8 mouse cellular contexts compared by ENCODE assay signal in genomic region chr15:27787151-27787550, GRCm38 (mm10).
DNase-seq lines count a peak whose midpoint lies in the region; ATAC-seq and TF ChIP-seq lines count a peak whose summit lies in the region.

No protein-coding gene starts in this region.

- peaks cover 6% of the 10 kb centered on the region; the same call in 1 of the 2 replicates for H3K36me3 ChIP-seq in limb, embryonic 13.5 days
- no peaks in the 10 kb centered on the region for H3K36me3 ChIP-seq in stomach, postnatal 0 days (ENCODE audit: control insufficient read depth, insufficient read depth, low read length)

- peak overlapping the region; percentile 88 for H3K9ac ChIP-seq in limb, embryonic 13.5 days
- H3K9ac ChIP-seq in stomach, postnatal 0 days (ENCODE audit: low read length), result peak overlapping the region; percentile 43; the same call in 1 of the 2 replicates

- peaks cover 94% of the 10 kb centered on the region for H3K4me1 ChIP-seq in limb, embryonic 13.5 days
- H3K4me1 ChIP-seq in stomach, postnatal 0 days (replicated peaks; ENCODE audit: control insufficient read depth, insufficient read depth), result peaks cover 12% of the 10 kb centered on the region

- no peaks in the 10 kb centered on the region for H3K27me3 ChIP-seq in limb, embryonic 13.5 days
- H3K27me3 ChIP-seq in stomach, postnatal 0 days (ENCODE audit: control insufficient read depth, insufficient read depth, low read length), result no peaks in the 10 kb centered on the region

- H3K27ac ChIP-seq in gastrocnemius, adult 2 months, result peak overlapping the region; percentile 78
- H3K27ac ChIP-seq in limb, embryonic 13.5 days, result peak overlapping the region; percentile 97
- peak overlapping the region; percentile 53; the same call in 1 of the 2 replicates for H3K27ac ChIP-seq in stomach, postnatal 0 days (replicated peaks)

- intact Hi-C loops in gastrocnemius, adult 2 months (cut with DNase I), result no loop called here
- intact Hi-C loops in gastrocnemius, postnatal 36 days (cut with DNase I), result no loop called here

- no peak for DNase-seq in gastrocnemius, adult 2 months
- no peak for DNase-seq in gastrocnemius, postnatal 36 days
- peak; percentile 19 for DNase-seq in right cerebral cortex, adult 18-20 months
- no peak for DNase-seq in right cerebral cortex, postnatal 4 days
- DNase-seq in stomach, postnatal 0 days (ENCODE audit: low spot score), result no peak
- DNase-seq in urinary bladder, adult 18-20 months (ENCODE audit: low spot score in 2 of 2), result no peak
- DNase-seq in left cerebral cortex, adult 18-20 months (ENCODE audit: low spot score in 2 of 2), result no peak

- no peak for TF ChIP-seq EP300 in stomach, postnatal 0 days (optimal IDR thresholded peaks at IDR 0.05)

- H3K4me2 ChIP-seq in limb, embryonic 13.5 days (replicated peaks), result peak overlapping the region; percentile 67
- H3K4me2 ChIP-seq in stomach, postnatal 0 days (replicated peaks; ENCODE audit: low read depth), result peak overlapping the region; percentile 46

- H3K9me3 ChIP-seq in limb, embryonic 13.5 days, result no peaks in the 10 kb centered on the region
- no peaks in the 10 kb centered on the region for H3K9me3 ChIP-seq in stomach, postnatal 0 days (ENCODE audit: control insufficient read depth, low read length)

- ATAC-seq in limb, embryonic 13.5 days (ENCODE audit: low FRiP score, low read depth), result no peak
- ATAC-seq in stomach, postnatal 0 days (ENCODE audit: low FRiP score, low TSS enrichment), result no peak

- peak overlapping the region; percentile 58 for H3K4me3 ChIP-seq in gastrocnemius, adult 2 months
- H3K4me3 ChIP-seq in limb, embryonic 13.5 days, result peak overlapping the region; percentile 64
- peak overlapping the region; percentile 42 for H3K4me3 ChIP-seq in stomach, postnatal 0 days (ENCODE audit: low read depth, low read length)

- 39% methylated on average over 4 of the region's 4 CpGs for WGBS in limb, embryonic 13.5 days
- 65% methylated on average over 4 of the region's 4 CpGs for WGBS in stomach, postnatal 0 days

- no peak for TF ChIP-seq CTCF in gastrocnemius, adult 2 months (IDR thresholded peaks at IDR 0.05)
- no peak for TF ChIP-seq CTCF in stomach, postnatal 0 days (IDR thresholded peaks at IDR 0.05; ENCODE audit: low read depth)
